Mouse (Mus musculus): ENCODE measurements around the gene Casr.

DNA sequence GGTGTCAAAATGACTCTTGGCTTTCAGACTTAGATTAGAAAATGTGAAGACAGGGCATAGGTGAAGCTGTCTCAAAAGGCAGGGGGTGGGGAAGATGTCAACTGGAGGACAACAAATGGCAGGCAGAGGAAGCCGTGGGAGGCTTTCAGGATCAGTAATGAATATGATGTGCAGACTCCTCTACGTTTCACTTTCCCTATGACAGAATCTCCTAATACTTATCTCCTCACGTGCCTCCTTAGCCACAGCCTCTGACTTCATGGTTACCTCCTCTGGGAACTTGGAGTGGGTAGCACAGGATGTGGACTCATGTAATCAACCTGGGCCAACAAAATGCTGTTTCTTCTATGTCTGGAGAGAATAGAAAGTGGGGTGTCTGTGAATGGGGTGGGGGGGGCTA is 40.7 kb upstream of the Casr start:
- TF ChIP-seq POLR2A (IDR thresholded peaks at IDR 0.05; ENCODE audit: insufficient read length, low read depth) (no peak), E2F4 (IDR thresholded peaks at IDR 0.05; ENCODE audit: insufficient read depth) (no peak), CEBPB (IDR thresholded peaks at IDR 0.05; ENCODE audit: insufficient read depth, poor library complexity, severe bottlenecking) (no peak), MYOG (IDR thresholded peaks at IDR 0.05; ENCODE audit: control insufficient read depth in 1 of 3, insufficient read depth in 1 of 3, insufficient read length in 2 of 3, low read depth in 2 of 3) (no peak), USF1 (IDR thresholded peaks at IDR 0.05; ENCODE audit: low read depth) (no peak), POLR2AphosphoS2 (IDR thresholded peaks at IDR 0.05; ENCODE audit: insufficient read length, low read depth) (no peak), MAX (IDR thresholded peaks at IDR 0.05; ENCODE audit: low read depth) (no peak), TCF3 (IDR thresholded peaks at IDR 0.05; ENCODE audit: insufficient read length, low read depth) (no peak), TCF12 (IDR thresholded peaks at IDR 0.05; ENCODE audit: insufficient read depth, poor library complexity, severe bottlenecking) (no peak), MYOD1 (IDR thresholded peaks at IDR 0.05; ENCODE audit: control insufficient read depth in 1 of 3, insufficient read length in 2 of 3, low read depth in 2 of 3) (no peak), REST (IDR thresholded peaks at IDR 0.05; ENCODE audit: insufficient read depth, insufficient read length) (no peak), SRF (IDR thresholded peaks at IDR 0.05; ENCODE audit: control insufficient read depth, insufficient read length, low read depth) (no peak)
